Mouse (Mus musculus): ENCODE data around the gene Olfr963. TPM values are rescaled to one million over a fixed set of nuclear protein-coding genes. Genes with fewer than 3 reads are reported as not detected.

The Olfr963 gene
- polyA plus RNA-seq (2015; fragmentation: Nextera tagmentation; extraction: Ambion mirVana), result not detected in 2 replicates

DNA sequence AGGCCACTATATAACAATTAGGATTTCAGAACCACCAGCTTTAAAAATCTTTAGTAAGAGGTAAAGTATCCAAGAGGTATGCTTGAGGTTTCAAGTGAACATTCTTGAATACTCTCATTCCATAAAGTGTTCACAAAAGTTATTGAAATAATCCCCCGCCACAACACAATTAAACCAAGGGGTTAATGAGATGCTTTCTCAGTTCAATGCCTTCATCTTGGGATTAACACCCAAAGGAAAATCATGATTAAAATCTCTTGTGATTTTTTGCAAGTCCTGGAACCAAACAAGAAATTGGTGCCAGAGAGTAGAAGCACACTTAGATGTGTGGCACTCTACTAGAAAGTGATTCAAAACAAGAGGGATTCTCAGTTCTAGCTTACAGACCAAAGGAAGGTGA, at the start of gene Olfr963:
Gene Olfr963, plus strand, starts transcription at position 301 of the 400 bp plus-strand sequence.
- Histone ChIP-seq H3K4me2 (ENCODE audit: low read depth, low read length) (no peak within 1 kb of the TSS), H3K9me3 (replicated peaks; ENCODE audit: control insufficient read depth, low read length) (no peaks in the 10 kb centered on the region), H3K27me3 (ENCODE audit: control insufficient read depth, insufficient read depth, low read length) (no peaks in the 10 kb centered on the region), H3K36me3 (ENCODE audit: control insufficient read depth, insufficient read depth, low read length) (no peaks in the 10 kb centered on the region), H3K4me1 (ENCODE audit: control insufficient read depth, insufficient read depth, low read length) (no peaks in the 10 kb centered on the region), H3K9ac (ENCODE audit: low read length) (no peak within 1 kb of the TSS), H3K27ac (ENCODE audit: low read length) (no peak within 1 kb of the TSS), H3K4me3 (replicated peaks; ENCODE audit: low read length) (no peak within 1 kb of the TSS)
- 87% methylated on average over 1 of the region's 1 CpGs for WGBS
- ATAC-seq (ENCODE audit: insufficient read depth, low FRiP score), result no peak

DNA sequence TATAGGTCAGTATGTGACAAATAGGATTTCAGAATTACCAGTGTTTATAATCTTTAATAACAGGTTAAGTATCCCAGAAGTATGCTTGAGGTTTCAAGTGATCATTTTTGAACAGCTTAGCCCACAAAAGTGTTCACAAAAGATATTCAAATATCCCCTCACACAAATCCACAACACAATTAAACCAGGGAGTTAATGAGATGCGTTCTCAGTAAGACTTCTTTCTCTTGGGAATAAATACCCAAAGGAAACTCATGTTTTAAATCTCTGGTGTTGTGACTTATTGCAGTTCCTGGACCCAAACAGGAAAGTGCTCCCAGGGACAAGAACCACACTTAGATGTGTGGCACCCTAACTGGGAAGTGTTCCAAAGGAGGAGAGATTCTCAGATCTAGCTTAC, 45.9 kb upstream of the Olfr963 start, which contains the start of gene Olfr960:
Gene Olfr960, plus strand, starts transcription at position 301 of the 400 bp plus-strand sequence.
- Histone ChIP-seq H3K4me1 (ENCODE audit: control insufficient read depth, insufficient read depth, low read length) (no peaks in the 10 kb centered on the region), H3K4me2 (ENCODE audit: low read depth, low read length) (no peak within 1 kb of the TSS), H3K27me3 (ENCODE audit: control insufficient read depth, insufficient read depth, low read length) (no peaks in the 10 kb centered on the region), H3K9ac (ENCODE audit: low read length) (no peak within 1 kb of the TSS), H3K36me3 (ENCODE audit: control insufficient read depth, insufficient read depth, low read length) (no peaks in the 10 kb centered on the region), H3K27ac (ENCODE audit: low read length) (no peak within 1 kb of the TSS), H3K4me3 (replicated peaks; ENCODE audit: low read length) (no peak within 1 kb of the TSS), H3K9me3 (replicated peaks; ENCODE audit: control insufficient read depth, low read length) (no peaks in the 10 kb centered on the region)
- WGBS, result 68% methylated on average over 1 of the region's 1 CpGs
- ATAC-seq (ENCODE audit: insufficient read depth, low FRiP score), result no peak

DNA sequence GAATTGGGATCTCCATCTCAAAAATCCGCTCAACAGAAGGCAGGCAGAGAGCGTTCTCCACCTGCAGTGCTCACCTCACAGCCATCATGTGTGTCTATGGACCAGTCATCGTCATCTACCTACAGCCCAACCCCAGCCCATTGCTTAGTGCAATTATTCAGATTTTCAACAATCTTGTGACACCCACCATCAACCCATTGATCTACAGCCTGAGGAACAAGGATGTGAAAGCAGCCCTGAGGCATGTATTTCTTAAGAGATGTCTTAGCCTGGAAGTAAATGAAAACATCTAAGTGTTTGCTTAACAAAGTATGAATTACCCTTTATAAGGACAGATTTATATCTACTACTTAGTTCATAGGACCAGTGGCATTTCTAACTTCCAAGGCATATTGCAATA, 43.2 kb upstream of the Olfr963 start:
- no peaks in the 10 kb centered on the region for H3K4me1 ChIP-seq (ENCODE audit: control insufficient read depth, insufficient read depth, low read length)
- 87% methylated on average over 3 of the region's 3 CpGs for WGBS
- H3K9me3 ChIP-seq (replicated peaks; ENCODE audit: control insufficient read depth, low read length), result no peaks in the 10 kb centered on the region
- no peak for ATAC-seq (ENCODE audit: insufficient read depth, low FRiP score)
- no peak overlapping the region for H3K4me3 ChIP-seq (replicated peaks; ENCODE audit: low read length)
- H3K9ac ChIP-seq (ENCODE audit: low read length), result no peak overlapping the region
- H3K27ac ChIP-seq (ENCODE audit: low read length), result no peak overlapping the region
- H3K27me3 ChIP-seq (ENCODE audit: control insufficient read depth, insufficient read depth, low read length), result no peaks in the 10 kb centered on the region
- no peak overlapping the region for H3K4me2 ChIP-seq (ENCODE audit: low read depth, low read length)
- no peaks in the 10 kb centered on the region for H3K36me3 ChIP-seq (ENCODE audit: control insufficient read depth, insufficient read depth, low read length)

DNA sequence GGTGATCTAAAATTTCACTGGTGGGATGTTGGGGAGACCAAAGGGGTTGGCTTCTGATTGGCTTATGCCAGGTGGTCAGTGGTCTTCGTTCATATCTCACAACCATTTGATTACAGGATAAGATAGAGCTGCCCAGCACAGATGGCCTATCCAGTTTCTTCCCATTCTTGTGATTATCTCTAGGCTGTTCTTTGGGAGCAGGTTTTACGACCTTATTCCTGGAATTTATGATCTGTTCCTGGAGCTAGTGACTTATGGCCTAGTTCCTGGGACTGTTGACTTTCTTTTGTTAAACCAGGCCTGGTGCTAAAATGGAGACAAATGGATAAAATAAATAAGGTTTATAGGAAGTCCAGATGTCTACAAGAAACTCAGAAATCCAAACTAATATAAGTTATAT, 42.3 kb upstream of the Olfr963 start:
- WGBS, result 59% methylated on average over 2 of the region's 2 CpGs
- no peaks in the 10 kb centered on the region for H3K9me3 ChIP-seq (replicated peaks; ENCODE audit: control insufficient read depth, low read length)
- H3K4me1 ChIP-seq (ENCODE audit: control insufficient read depth, insufficient read depth, low read length), result no peaks in the 10 kb centered on the region
- no peak for ATAC-seq (ENCODE audit: insufficient read depth, low FRiP score)
- H3K4me2 ChIP-seq (ENCODE audit: low read depth, low read length), result no peak overlapping the region
- H3K4me3 ChIP-seq (replicated peaks; ENCODE audit: low read length), result no peak overlapping the region
- H3K36me3 ChIP-seq (ENCODE audit: control insufficient read depth, insufficient read depth, low read length), result no peaks in the 10 kb centered on the region
- no peak overlapping the region for H3K9ac ChIP-seq (ENCODE audit: low read length)
- H3K27me3 ChIP-seq (ENCODE audit: control insufficient read depth, insufficient read depth, low read length), result no peaks in the 10 kb centered on the region
- no peak overlapping the region for H3K27ac ChIP-seq (ENCODE audit: low read length)

DNA sequence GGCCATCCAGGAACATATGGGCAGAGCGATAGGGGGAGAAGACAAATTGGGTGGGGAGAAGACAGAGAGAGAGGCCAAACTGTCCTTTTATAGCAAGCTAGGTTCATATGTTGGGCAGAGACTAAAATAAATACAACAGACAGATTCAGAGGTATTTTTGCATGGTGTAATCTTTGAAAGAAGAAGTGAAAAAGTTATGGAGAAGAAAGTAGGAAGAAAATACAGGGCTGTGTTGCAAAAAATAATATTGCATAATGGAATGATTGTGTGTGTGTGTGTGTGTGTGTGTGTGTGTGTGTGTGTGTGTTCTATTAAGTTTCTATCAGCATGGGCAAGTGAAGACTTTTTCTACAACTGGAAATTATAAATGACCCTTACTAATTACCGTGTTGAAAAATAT, 37.9 kb upstream of the Olfr963 start:
- no peaks in the 10 kb centered on the region for H3K27me3 ChIP-seq (ENCODE audit: control insufficient read depth, insufficient read depth, low read length)
- no peak overlapping the region for H3K9ac ChIP-seq (ENCODE audit: low read length)
- H3K27ac ChIP-seq (ENCODE audit: low read length), result no peak overlapping the region
- no peak overlapping the region for H3K4me3 ChIP-seq (replicated peaks; ENCODE audit: low read length)
- 76% methylated on average over 2 of the region's 2 CpGs for WGBS
- H3K4me1 ChIP-seq (ENCODE audit: control insufficient read depth, insufficient read depth, low read length), result no peaks in the 10 kb centered on the region
- ATAC-seq (ENCODE audit: insufficient read depth, low FRiP score), result no peak
- H3K4me2 ChIP-seq (ENCODE audit: low read depth, low read length), result no peak overlapping the region
- H3K9me3 ChIP-seq (replicated peaks; ENCODE audit: control insufficient read depth, low read length), result no peaks in the 10 kb centered on the region
- H3K36me3 ChIP-seq (ENCODE audit: control insufficient read depth, insufficient read depth, low read length), result no peaks in the 10 kb centered on the region

DNA sequence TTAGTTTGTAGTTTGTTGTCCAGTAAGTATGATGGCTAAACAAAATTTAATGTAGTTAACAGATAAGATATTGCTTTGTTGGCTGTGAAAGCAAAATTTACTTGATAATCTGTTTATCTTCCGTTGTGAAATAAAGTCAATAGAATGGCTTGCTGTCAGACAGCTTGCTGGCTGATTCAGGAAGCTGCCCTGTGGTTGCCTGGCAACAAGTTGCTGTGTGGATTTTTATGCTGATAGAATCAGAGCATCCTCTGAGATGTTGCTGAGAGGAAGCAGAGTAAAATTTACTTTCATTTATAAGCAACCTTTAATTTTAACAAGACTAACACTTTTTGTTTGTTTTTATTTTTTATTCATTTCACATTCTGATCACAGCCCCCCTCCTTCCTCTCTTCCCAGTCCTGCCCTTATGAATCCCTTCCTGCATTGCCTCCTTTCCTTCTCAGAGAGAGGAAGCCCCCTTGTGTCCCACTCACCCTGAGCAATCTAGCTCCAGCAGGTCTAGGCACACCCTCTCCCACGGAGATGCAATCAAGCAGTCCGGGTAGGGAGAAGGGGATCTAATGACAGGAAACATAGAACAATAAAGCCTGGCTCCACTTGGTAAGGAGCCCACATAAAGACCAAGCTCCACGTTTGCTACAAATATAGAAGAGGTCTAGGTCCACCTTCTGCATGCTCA, 33.0 kb upstream of the Olfr963 start:
- Histone ChIP-seq H3K9ac (ENCODE audit: low read length) (no peak overlapping the region), H3K36me3 (ENCODE audit: control insufficient read depth, insufficient read depth, low read length) (no peaks in the 10 kb centered on the region), H3K4me1 (ENCODE audit: control insufficient read depth, insufficient read depth, low read length) (no peaks in the 10 kb centered on the region), H3K9me3 (replicated peaks; ENCODE audit: control insufficient read depth, low read length) (no peaks in the 10 kb centered on the region), H3K4me3 (replicated peaks; ENCODE audit: low read length) (no peak overlapping the region), H3K27ac (ENCODE audit: low read length) (no peak overlapping the region), H3K4me2 (ENCODE audit: low read depth, low read length) (no peak overlapping the region), H3K27me3 (ENCODE audit: control insufficient read depth, insufficient read depth, low read length) (no peaks in the 10 kb centered on the region)
- WGBS, result 24% methylated on average over 4 of the region's 4 CpGs
- no peak for ATAC-seq (ENCODE audit: insufficient read depth, low FRiP score)

DNA sequence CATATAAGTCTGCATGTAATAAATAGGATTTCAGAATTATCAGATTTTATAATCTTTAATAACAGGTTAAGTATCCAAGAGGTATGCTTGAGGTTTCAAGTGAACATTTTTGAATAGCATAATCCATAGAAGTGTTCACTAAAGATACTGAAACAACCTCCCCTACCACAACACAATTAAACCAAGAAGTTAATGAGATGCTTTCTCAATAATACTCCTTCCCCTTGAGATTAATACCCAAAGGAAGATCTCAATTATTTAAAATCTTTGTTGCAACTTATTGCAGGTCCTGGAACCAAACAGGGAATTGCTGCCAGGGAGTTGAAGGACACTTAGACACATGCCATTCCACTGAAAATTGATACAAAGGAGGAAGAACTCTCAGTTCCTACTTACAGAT, 22.2 kb upstream of the Olfr963 start, which contains the start of gene Olfr961:
Gene Olfr961, plus strand, starts transcription at position 301 of the 400 bp plus-strand sequence.
- H3K9ac ChIP-seq (ENCODE audit: low read length), result no peak within 1 kb of the TSS
- ATAC-seq (ENCODE audit: insufficient read depth, low FRiP score), result no peak
- no peaks in the 10 kb centered on the region for H3K36me3 ChIP-seq (ENCODE audit: control insufficient read depth, insufficient read depth, low read length)
- H3K9me3 ChIP-seq (replicated peaks; ENCODE audit: control insufficient read depth, low read length), result no peaks in the 10 kb centered on the region
- no peaks in the 10 kb centered on the region for H3K27me3 ChIP-seq (ENCODE audit: control insufficient read depth, insufficient read depth, low read length)
- no peak within 1 kb of the TSS for H3K27ac ChIP-seq (ENCODE audit: low read length)
- no peak within 1 kb of the TSS for H3K4me3 ChIP-seq (replicated peaks; ENCODE audit: low read length)
- H3K4me2 ChIP-seq (ENCODE audit: low read depth, low read length), result no peak within 1 kb of the TSS
- H3K4me1 ChIP-seq (ENCODE audit: control insufficient read depth, insufficient read depth, low read length), result no peaks in the 10 kb centered on the region

DNA sequence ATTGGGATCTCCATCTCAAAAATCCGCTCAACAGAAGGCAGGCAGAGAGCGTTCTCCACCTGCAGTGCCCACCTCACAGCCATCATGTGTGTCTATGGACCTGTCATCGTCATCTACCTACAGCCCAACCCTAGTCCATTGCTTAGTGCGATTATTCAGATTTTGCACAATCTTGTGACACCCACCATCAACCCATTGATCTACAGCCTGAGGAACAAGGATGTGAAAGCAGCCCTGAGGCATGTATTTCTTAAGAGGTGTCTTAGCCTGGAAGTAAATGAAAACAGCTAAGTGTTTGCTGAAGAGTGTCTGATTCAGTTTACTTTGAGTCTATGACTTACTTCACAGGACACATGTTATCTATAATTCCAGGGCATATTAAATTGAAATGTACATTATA, 19.6 kb upstream of the Olfr963 start:
- no peaks in the 10 kb centered on the region for H3K36me3 ChIP-seq (ENCODE audit: control insufficient read depth, insufficient read depth, low read length)
- no peak overlapping the region for H3K4me3 ChIP-seq (replicated peaks; ENCODE audit: low read length)
- no peak for ATAC-seq (ENCODE audit: insufficient read depth, low FRiP score)
- H3K27ac ChIP-seq (ENCODE audit: low read length), result no peak overlapping the region
- no peaks in the 10 kb centered on the region for H3K27me3 ChIP-seq (ENCODE audit: control insufficient read depth, insufficient read depth, low read length)
- H3K9me3 ChIP-seq (replicated peaks; ENCODE audit: control insufficient read depth, low read length), result no peaks in the 10 kb centered on the region
- no peak overlapping the region for H3K9ac ChIP-seq (ENCODE audit: low read length)
- H3K4me2 ChIP-seq (ENCODE audit: low read depth, low read length), result no peak overlapping the region
- 86% methylated on average over 4 of the region's 4 CpGs for WGBS
- H3K4me1 ChIP-seq (ENCODE audit: control insufficient read depth, insufficient read depth, low read length), result no peaks in the 10 kb centered on the region

DNA sequence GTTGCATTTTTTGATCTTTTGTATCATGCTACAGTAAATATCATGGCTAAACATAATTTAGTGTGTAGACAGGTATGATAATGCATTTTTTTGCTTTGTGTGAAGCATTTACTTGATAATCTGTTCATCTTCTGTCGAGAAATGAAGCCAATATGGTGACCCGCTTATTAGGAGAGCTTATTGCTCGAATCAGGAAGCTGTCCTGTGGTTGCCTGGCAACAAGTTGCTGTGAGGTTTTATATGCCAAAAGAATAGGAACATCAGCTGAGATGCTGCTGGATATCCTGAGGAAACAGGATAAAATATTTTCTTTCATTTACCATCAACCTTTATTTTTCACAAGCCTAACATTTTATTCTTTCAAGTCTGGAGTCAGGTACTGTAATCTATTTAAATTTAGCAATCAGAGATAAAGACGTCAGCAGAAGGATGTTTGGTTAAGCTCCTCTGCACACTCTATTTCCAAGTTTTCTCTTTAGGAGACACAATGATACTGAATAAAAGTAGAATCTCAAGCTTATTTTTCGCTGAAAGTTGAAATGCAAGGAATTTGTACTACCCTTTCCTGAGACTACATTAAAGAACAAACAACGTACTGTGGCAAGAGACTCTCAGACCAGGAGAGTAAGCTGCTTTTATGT, 12.1 kb upstream of the Olfr963 start:
- 71% methylated on average over 6 of the region's 6 CpGs for WGBS
- Histone ChIP-seq H3K36me3 (ENCODE audit: control insufficient read depth, insufficient read depth, low read length) (no peaks in the 10 kb centered on the region), H3K4me2 (ENCODE audit: low read depth, low read length) (no peak overlapping the region), H3K4me1 (ENCODE audit: control insufficient read depth, insufficient read depth, low read length) (no peaks in the 10 kb centered on the region), H3K9me3 (replicated peaks; ENCODE audit: control insufficient read depth, low read length) (no peaks in the 10 kb centered on the region), H3K9ac (ENCODE audit: low read length) (no peak overlapping the region), H3K4me3 (replicated peaks; ENCODE audit: low read length) (no peak overlapping the region), H3K27me3 (ENCODE audit: control insufficient read depth, insufficient read depth, low read length) (no peaks in the 10 kb centered on the region), H3K27ac (ENCODE audit: low read length) (no peak overlapping the region)
- no peak for ATAC-seq (ENCODE audit: insufficient read depth, low FRiP score)

Measured in stomach, embryonic 16.5 days (tissue).